31 mouse cellular contexts compared by ENCODE assay signal in genomic region chr5:92011756-92012155, GRCm38 (mm10). TPM values are rescaled to one million over a fixed set of nuclear protein-coding genes. Genes with fewer than 3 reads are reported as not detected.
DNase-seq lines count a peak whose midpoint lies in the region; ATAC-seq and TF ChIP-seq lines count a peak whose summit lies in the region.
"Had no signal": no experiment of that assay in that cellular context is flagged by ENCODE, and none has a peak within 500 bp of the region (broad histone marks: within the 10 kb centered on the region; RNA-seq: fewer than 3 reads in every experiment).

No protein-coding gene starts in this region.

- ATAC-seq in hindbrain, embryonic 14.5 days (ENCODE audit: low FRiP score), result no peak
- no peak for ATAC-seq in hindbrain, embryonic 13.5 days (ENCODE audit: low FRiP score)
- ATAC-seq in limb, embryonic 14.5 days (ENCODE audit: low FRiP score, low read depth), result no peak
- ATAC-seq: forebrain, embryonic 13.5 days; forebrain, embryonic 16.5 days; hindbrain, embryonic 16.5 days; inflammation-experienced regulatory T-cells, adult 6 months; Patski had no signal

- DNase-seq in hindbrain, embryonic 14.5 days (ENCODE audit: low spot score), result peak; percentile 49
- DNase-seq in limb, embryonic 14.5 days (ENCODE audit: low spot score), result peak; percentile 21
- DNase-seq in limb, embryonic 10.5 days (ENCODE audit: low spot score), result no peak
- peak; percentile 24 for DNase-seq in MEL (ENCODE audit: low read depth, low spot score)
- DNase-seq in brain, embryonic 14.5 days (ENCODE audit: low read depth), result peak; percentile 22
- DNase-seq: adrenal gland, postnatal 10 days; adrenal gland, postnatal 36 days; cerebellum, adult 11 months; cerebellum, adult 2 months; cerebellum, adult 9-11 months; cerebellum, postnatal 25 days; gastrocnemius, postnatal 10 days; gastrocnemius, postnatal 36 days; heart, postnatal 36 days; kidney, adult 11 months had no signal

- H3K27me3 ChIP-seq in hindbrain, embryonic 14.5 days (ENCODE audit: control insufficient read depth, insufficient read depth, low read length), result no peaks in the 10 kb centered on the region
- no peaks in the 10 kb centered on the region for H3K27me3 ChIP-seq in hindbrain, embryonic 13.5 days
- no peaks in the 10 kb centered on the region for H3K27me3 ChIP-seq in limb, embryonic 14.5 days (ENCODE audit: control insufficient read depth, insufficient read depth, low read length)
- H3K27me3 ChIP-seq in limb, embryonic 10.5 days (ENCODE audit: low read depth, poor library complexity, severe bottlenecking), result no peaks in the 10 kb centered on the region
- H3K27me3 ChIP-seq in MEL (ENCODE audit: control insufficient read depth in 1 of 2, insufficient read depth in 2 of 2, low read length in 2 of 2), result no peaks in the 10 kb centered on the region; a peak in 1 of 4 replicates
- H3K27me3 ChIP-seq: embryonic facial prominence, embryonic 13.5 days; forebrain, embryonic 13.5 days; Patski had no signal

- 77% methylated on average over 7 of the region's 7 CpGs for WGBS in hindbrain, embryonic 14.5 days
- WGBS in hindbrain, embryonic 13.5 days, result 72% methylated on average over 7 of the region's 7 CpGs
- 69% methylated on average over 7 of the region's 7 CpGs for WGBS in limb, embryonic 14.5 days
- WGBS in limb, embryonic 10.5 days, result 83% methylated on average over 7 of the region's 7 CpGs

- TF ChIP-seq EP300 in MEL (IDR thresholded peaks at IDR 0.05; ENCODE audit: low read depth in 1 of 2, low read length in 2 of 2), result no peak

- no peaks in the 10 kb centered on the region for H3K79me2 ChIP-seq in MEL (ENCODE audit: control insufficient read depth, insufficient read depth, low read length, poor library complexity)

- no peak overlapping the region for H3K4me2 ChIP-seq in hindbrain, embryonic 14.5 days (replicated peaks)
- H3K4me2 ChIP-seq in hindbrain, embryonic 13.5 days, result no peak overlapping the region
- no peak overlapping the region for H3K4me2 ChIP-seq in limb, embryonic 14.5 days (replicated peaks; ENCODE audit: low read depth, low read length, severe bottlenecking)
- H3K4me2 ChIP-seq: embryonic facial prominence, embryonic 13.5 days; forebrain, embryonic 13.5 days; heart, embryonic 11.5 days had no signal

- H3K9ac ChIP-seq in hindbrain, embryonic 14.5 days, result no peak overlapping the region
- no peak overlapping the region for H3K9ac ChIP-seq in hindbrain, embryonic 13.5 days
- H3K9ac ChIP-seq in limb, embryonic 14.5 days (ENCODE audit: low read depth, low read length, severe bottlenecking), result no peak overlapping the region
- H3K9ac ChIP-seq in MEL (ENCODE audit: control insufficient read depth, low read depth, low read length, poor library complexity, severe bottlenecking), result no peak overlapping the region
- H3K9ac ChIP-seq: embryonic facial prominence, embryonic 13.5 days; forebrain, embryonic 13.5 days had no signal

- H3K36me3 ChIP-seq in hindbrain, embryonic 14.5 days (replicated peaks; ENCODE audit: control insufficient read depth, insufficient read depth), result no peaks in the 10 kb centered on the region
- H3K36me3 ChIP-seq in hindbrain, embryonic 13.5 days, result no peaks in the 10 kb centered on the region
- H3K36me3 ChIP-seq in limb, embryonic 14.5 days (ENCODE audit: control insufficient read depth, insufficient read depth, low read length), result no peaks in the 10 kb centered on the region
- H3K36me3 ChIP-seq in limb, embryonic 10.5 days, result no peaks in the 10 kb centered on the region
- H3K36me3 ChIP-seq in MEL (ENCODE audit: control insufficient read depth in 1 of 2, insufficient read depth in 2 of 2, low read length in 2 of 2), result peaks cover 0 to 6% of the 10 kb centered on the region in 2 experiments; a peak in 2 of 4 replicates
- H3K36me3 ChIP-seq: embryonic facial prominence, embryonic 13.5 days; forebrain, embryonic 10.5 days; hindbrain, embryonic 10.5 days had no signal

- TF ChIP-seq POLR2A in limb, embryonic 14.5 days (IDR thresholded peaks at IDR 0.05; ENCODE audit: borderline replicate concordance, extremely low read depth, insufficient read depth, insufficient read length), result no peak
- no peak for TF ChIP-seq POLR2A in MEL (IDR thresholded peaks at IDR 0.05; ENCODE audit: control insufficient read depth in 1 of 2, insufficient read depth in 1 of 2, low read depth in 1 of 2, low read length in 2 of 2, poor library complexity in 1 of 2)
- TF ChIP-seq POLR2A in brain, embryonic 14.5 days (IDR thresholded peaks at IDR 0.05; ENCODE audit: borderline replicate concordance, extremely low read depth, insufficient read depth, insufficient read length, poor library complexity, severe bottlenecking), result no peak

- no peak overlapping the region for H3K4me3 ChIP-seq in hindbrain, embryonic 14.5 days (replicated peaks; ENCODE audit: low read length)
- H3K4me3 ChIP-seq in hindbrain, embryonic 13.5 days, result no peak overlapping the region
- no peak overlapping the region for H3K4me3 ChIP-seq in limb, embryonic 14.5 days (replicated peaks; ENCODE audit: low read length)
- no peak overlapping the region for H3K4me3 ChIP-seq in limb, embryonic 10.5 days
- H3K4me3 ChIP-seq in MEL (ENCODE audit: control insufficient read depth in 1 of 2, insufficient read depth in 1 of 2, low read depth in 2 of 2, low read length in 2 of 2), result no peak overlapping the region
- H3K4me3 ChIP-seq: embryonic facial prominence, embryonic 13.5 days; forebrain, embryonic 10.5 days; forebrain, embryonic 13.5 days; hindbrain, embryonic 10.5 days had no signal

- no peak overlapping the region for H3K27ac ChIP-seq in hindbrain, embryonic 14.5 days
- no peak overlapping the region for H3K27ac ChIP-seq in hindbrain, embryonic 13.5 days
- H3K27ac ChIP-seq in limb, embryonic 14.5 days (replicated peaks; ENCODE audit: low read depth, low read length), result no peak overlapping the region
- H3K27ac ChIP-seq in limb, embryonic 10.5 days, result no peak overlapping the region
- H3K27ac ChIP-seq in MEL (ENCODE audit: control insufficient read depth, low read depth, low read length), result no peak overlapping the region
- H3K27ac ChIP-seq: embryonic facial prominence, embryonic 13.5 days; forebrain, embryonic 10.5 days; forebrain, embryonic 13.5 days; hindbrain, embryonic 10.5 days had no signal

- no peaks in the 10 kb centered on the region for H3K9me3 ChIP-seq in hindbrain, embryonic 14.5 days (ENCODE audit: control insufficient read depth, low read length)
- H3K9me3 ChIP-seq in hindbrain, embryonic 13.5 days, result no peaks in the 10 kb centered on the region
- H3K9me3 ChIP-seq in limb, embryonic 14.5 days (ENCODE audit: control insufficient read depth, low read length), result no peaks in the 10 kb centered on the region
- H3K9me3 ChIP-seq in limb, embryonic 10.5 days (replicated peaks), result no peaks in the 10 kb centered on the region
- H3K9me3 ChIP-seq in MEL (replicated peaks; ENCODE audit: insufficient read depth, low read length), result no peaks in the 10 kb centered on the region
- H3K9me3 ChIP-seq: embryonic facial prominence, embryonic 13.5 days; forebrain, embryonic 10.5 days; forebrain, embryonic 13.5 days; hindbrain, embryonic 10.5 days had no signal

- no peak for TF ChIP-seq RAD21 in MEL (IDR thresholded peaks at IDR 0.05; ENCODE audit: low read depth, low read length)

- no peaks in the 10 kb centered on the region for H3K4me1 ChIP-seq in hindbrain, embryonic 14.5 days (replicated peaks; ENCODE audit: control insufficient read depth, insufficient read depth, low read length)
- H3K4me1 ChIP-seq in hindbrain, embryonic 13.5 days (replicated peaks), result no peaks in the 10 kb centered on the region
- H3K4me1 ChIP-seq in limb, embryonic 14.5 days (ENCODE audit: control insufficient read depth, insufficient read depth, low read length), result no peaks in the 10 kb centered on the region
- no peaks in the 10 kb centered on the region for H3K4me1 ChIP-seq in limb, embryonic 10.5 days
- H3K4me1 ChIP-seq in MEL (ENCODE audit: control insufficient read depth in 1 of 2, insufficient read depth in 2 of 2, low read length in 2 of 2), result peaks cover 0 to 3% of the 10 kb centered on the region in 2 experiments; a peak in 1 of 4 replicates
- H3K4me1 ChIP-seq: embryonic facial prominence, embryonic 13.5 days; forebrain, embryonic 10.5 days; forebrain, embryonic 13.5 days; hindbrain, embryonic 10.5 days had no signal

- no peak for TF ChIP-seq CTCF in MEL (IDR thresholded peaks at IDR 0.05 in 2 of 3, conservative IDR thresholded peaks at IDR 0.05 in 1 of 3; ENCODE audit: control insufficient read depth in 1 of 3, insufficient read depth in 1 of 3, low read depth in 2 of 3, low read length in 3 of 3, poor library complexity in 1 of 3, severe bottlenecking in 1 of 3)
- no peak for TF ChIP-seq CTCF in brain, embryonic 14.5 days (IDR thresholded peaks at IDR 0.05; ENCODE audit: borderline replicate concordance, extremely low read depth, insufficient read depth, insufficient read length)

RNA-seq across cellular contexts. Expression of gene Odaph, which starts 24.5 kb away (rescaled TPM):
- 0.38 TPM in 1 of 2 replicates, not detected in the other for polyA plus RNA-seq in hindbrain, embryonic 14.5 days (2014; fragmentation: Nextera tagmentation; extraction: Ambion mirVana)
- polyA plus RNA-seq in hindbrain, embryonic 13.5 days (2015; fragmentation: Nextera tagmentation; extraction: Ambion mirVana), result 0.36 TPM in 1 of 2 replicates, not detected in the other
- polyA plus RNA-seq in limb, embryonic 14.5 days (2012; rRNA removed), result not detected in 2 replicates
- polyA plus RNA-seq in limb, embryonic 14.5 days (2014; fragmentation: Nextera tagmentation; extraction: Ambion mirVana), result not detected in 2 replicates
- polyA plus RNA-seq in limb, embryonic 10.5 days (2016; fragmentation: Nextera tagmentation; extraction: Ambion mirVana), result not detected in 2 replicates
- 0.27 TPM in 1 of 2 replicates, not detected in the other for total RNA-seq in MEL (2012; rRNA removed)
- under 1 TPM in 1 of 2 experiments, not detected in 1; 0.65 TPM for polyA plus RNA-seq in MEL (2012; ENCODE audit: insufficient read depth in 1 of 2, insufficient read length in 2 of 2, low read depth in 1 of 2, low replicate concordance in 2 of 2, missing spikeins in 1 of 2)
- not detected in 2 replicates for polyA plus RNA-seq in brain, embryonic 14.5 days (2012; rRNA removed)
- total RNA-seq: adrenal gland, adult 18-20 months; adrenal gland, postnatal 10 days; adrenal gland, postnatal 36 days; common myeloid progenitor, adult 5-6 weeks; gastrocnemius, postnatal 36 days; granulocyte monocyte progenitor cell, adult 5-6 weeks; heart, adult 8-10 months; heart, postnatal 36 days had no signal
- polyA plus RNA-seq: embryonic facial prominence, embryonic 13.5 days; forebrain, embryonic 10.5 days; forebrain, embryonic 13.5 days; forebrain, embryonic 16.5 days; heart, embryonic 11.5 days; heart, embryonic 14.5 days; heart, postnatal 0 days; hindbrain, embryonic 10.5 days; inflammation-experienced regulatory T-cells, adult 6 months had no signal

RNA-seq across cellular contexts. Expression of gene Cdkl2, which starts 31.9 kb away (rescaled TPM):
- polyA plus RNA-seq in hindbrain, embryonic 14.5 days (2014; fragmentation: Nextera tagmentation; extraction: Ambion mirVana), result 13.5 and 18.9 TPM in 2 replicates
- polyA plus RNA-seq in hindbrain, embryonic 13.5 days (2015; fragmentation: Nextera tagmentation; extraction: Ambion mirVana), result 5.0 and 5.1 TPM in 2 replicates
- 0.56 and 0.67 TPM in 2 replicates for polyA plus RNA-seq in limb, embryonic 14.5 days (2012; rRNA removed)
- polyA plus RNA-seq in limb, embryonic 14.5 days (2014; fragmentation: Nextera tagmentation; extraction: Ambion mirVana), result 1.1 and 1.4 TPM in 2 replicates
- polyA plus RNA-seq in limb, embryonic 10.5 days (2016; fragmentation: Nextera tagmentation; extraction: Ambion mirVana), result 0.09 and 0.20 TPM in 2 replicates
- 0.08 and 0.26 TPM in 2 replicates for total RNA-seq in MEL (2012; rRNA removed)
- under 1 TPM in 1 of 2 experiments, not detected in 1; 0.53 TPM for polyA plus RNA-seq in MEL (2012; ENCODE audit: insufficient read depth in 1 of 2, insufficient read length in 2 of 2, low read depth in 1 of 2, low replicate concordance in 2 of 2, missing spikeins in 1 of 2)
- 2.9 and 4.4 TPM in 2 replicates for polyA plus RNA-seq in brain, embryonic 14.5 days (2012; rRNA removed)

RNA-seq across cellular contexts. Expression of gene Rchy1, which starts 48.9 kb away (rescaled TPM):
- polyA plus RNA-seq in hindbrain, embryonic 14.5 days (2014; fragmentation: Nextera tagmentation; extraction: Ambion mirVana), result 55.3 and 64.3 TPM in 2 replicates
- 81.6 and 84.4 TPM in 2 replicates for polyA plus RNA-seq in hindbrain, embryonic 13.5 days (2015; fragmentation: Nextera tagmentation; extraction: Ambion mirVana)
- polyA plus RNA-seq in limb, embryonic 14.5 days (2012; rRNA removed), result 57.0 and 57.5 TPM in 2 replicates
- 42.5 and 49.4 TPM in 2 replicates for polyA plus RNA-seq in limb, embryonic 14.5 days (2014; fragmentation: Nextera tagmentation; extraction: Ambion mirVana)
- polyA plus RNA-seq in limb, embryonic 10.5 days (2016; fragmentation: Nextera tagmentation; extraction: Ambion mirVana), result 58.0 and 66.0 TPM in 2 replicates
- 24.8 and 28.6 TPM in 2 replicates for total RNA-seq in MEL (2012; rRNA removed)
- 10 to 100 TPM; 26.9 to 74.4 TPM for polyA plus RNA-seq in MEL (2012; ENCODE audit: insufficient read depth in 1 of 2, insufficient read length in 2 of 2, low read depth in 1 of 2, low replicate concordance in 2 of 2, missing spikeins in 1 of 2)
- polyA plus RNA-seq in brain, embryonic 14.5 days (2012; rRNA removed), result 53.6 and 58.8 TPM in 2 replicates
